Mouse (Mus musculus): Measurements from ENCODE around the gene Cuzd1.

Gene Cuzd1

DNA sequence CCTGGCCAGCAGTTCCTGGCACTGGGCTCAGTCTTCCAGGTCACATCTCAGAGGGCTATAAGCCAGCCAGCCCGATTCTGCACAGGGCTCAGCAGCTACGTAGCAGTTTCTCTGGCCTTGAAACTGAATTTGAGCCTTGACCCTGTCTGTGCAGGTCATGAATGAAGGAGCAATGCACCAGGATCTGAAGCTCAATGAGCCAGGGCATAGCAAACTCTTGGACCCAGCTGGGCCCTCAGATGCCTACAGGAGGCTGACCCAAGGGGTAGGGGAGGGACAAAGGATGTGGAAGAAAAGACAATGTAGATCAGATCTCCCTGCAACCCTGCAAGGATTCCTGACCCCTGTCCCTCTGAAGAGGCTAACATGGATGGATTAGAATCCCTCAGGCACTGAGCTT is at the start of gene Cuzd1:
Gene Cuzd1 (minus strand): TSS at position 101 of the 400 bp plus-strand sequence.
- no peak for DNase-seq (ENCODE audit: low spot score in 2 of 2)

DNA sequence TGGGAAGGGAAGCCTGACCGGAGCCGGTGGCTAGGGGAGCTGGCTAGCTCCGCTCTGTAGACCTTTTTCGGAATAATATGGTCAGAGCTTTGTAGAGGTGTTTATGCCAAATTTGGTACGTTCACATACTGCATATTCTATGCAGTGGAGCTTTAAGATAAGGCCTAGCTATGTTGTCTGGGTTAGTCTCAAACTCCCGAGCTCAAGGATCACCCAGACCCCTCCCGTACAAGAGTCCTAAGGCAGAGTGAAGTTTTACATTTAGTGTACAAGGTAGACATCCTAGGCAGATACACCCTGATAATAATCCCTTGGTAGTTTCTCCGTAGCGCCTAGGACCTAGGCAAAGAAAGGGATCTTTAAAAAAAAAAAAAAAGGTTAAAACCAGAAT is 49.4 kb upstream of the Cuzd1 start:
- DNase-seq (ENCODE audit: low spot score in 2 of 2), result no peak

DNA sequence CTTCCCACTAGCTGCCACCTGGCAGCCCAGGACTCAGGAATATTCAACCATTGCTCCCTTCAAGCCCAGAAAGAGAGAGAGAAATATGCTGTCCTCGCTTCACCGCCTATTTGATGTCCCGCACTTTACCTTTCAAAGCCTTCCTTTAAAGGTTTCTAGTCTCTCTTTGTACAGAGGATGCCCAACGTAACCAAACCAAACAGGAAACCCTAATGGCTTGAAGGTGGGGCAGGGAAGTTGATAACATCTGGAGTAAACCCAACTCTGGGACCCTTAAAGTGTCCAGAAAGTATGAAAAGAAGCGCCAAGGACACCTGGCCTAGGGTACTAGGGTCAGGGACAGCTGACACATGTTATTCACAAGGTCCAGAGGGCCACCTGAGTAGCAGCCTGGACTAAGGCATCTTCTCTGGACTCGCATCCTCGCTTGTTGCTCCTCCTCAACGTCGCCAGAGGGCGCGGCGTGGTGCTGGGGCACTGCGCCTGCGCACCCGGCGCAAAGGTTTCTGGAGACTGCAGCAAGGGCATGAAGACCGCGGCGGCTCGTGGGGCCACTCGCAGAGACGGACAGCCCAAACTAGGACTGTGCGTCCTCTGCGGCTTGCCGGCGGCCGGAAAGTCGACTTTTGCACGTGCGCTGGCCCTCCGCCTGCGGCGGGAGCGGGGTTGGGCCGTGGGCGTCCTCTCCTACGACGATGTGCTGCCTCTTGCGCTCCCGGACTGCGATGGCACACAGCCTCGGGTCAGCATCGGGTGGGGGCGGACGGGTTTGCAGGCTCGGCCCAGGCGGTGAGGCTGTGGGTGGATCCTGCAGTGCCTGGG is 48.8 kb upstream of the Cuzd1 start, which contains the start of gene Pstk:
Gene Pstk (plus strand): TSS at position 494 of the 822 bp plus-strand sequence.
- peak; percentile 87 to 88 for DNase-seq (ENCODE audit: low spot score in 2 of 2)

DNA sequence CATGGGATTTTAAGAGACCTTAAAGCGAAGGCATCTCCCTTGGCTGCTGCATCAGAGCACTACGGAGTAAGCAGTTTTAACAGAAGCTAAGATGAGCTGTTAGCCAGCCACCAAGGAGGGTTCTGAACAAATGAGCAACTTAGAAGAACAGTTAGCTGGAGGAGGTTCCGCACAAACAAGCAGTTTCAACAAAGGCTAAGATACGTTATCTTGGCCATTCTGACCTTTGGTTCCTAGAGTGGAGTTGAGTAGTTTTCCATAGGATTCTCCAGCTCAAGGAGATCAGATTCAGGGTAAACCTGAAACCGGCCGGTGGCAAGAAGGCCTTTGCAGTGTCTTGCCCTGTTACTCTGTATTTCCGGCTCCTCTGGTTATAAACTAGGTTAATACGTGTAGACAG is 42.0 kb upstream of the Cuzd1 start:
- DNase-seq (ENCODE audit: low spot score in 2 of 2), result no peak

DNA sequence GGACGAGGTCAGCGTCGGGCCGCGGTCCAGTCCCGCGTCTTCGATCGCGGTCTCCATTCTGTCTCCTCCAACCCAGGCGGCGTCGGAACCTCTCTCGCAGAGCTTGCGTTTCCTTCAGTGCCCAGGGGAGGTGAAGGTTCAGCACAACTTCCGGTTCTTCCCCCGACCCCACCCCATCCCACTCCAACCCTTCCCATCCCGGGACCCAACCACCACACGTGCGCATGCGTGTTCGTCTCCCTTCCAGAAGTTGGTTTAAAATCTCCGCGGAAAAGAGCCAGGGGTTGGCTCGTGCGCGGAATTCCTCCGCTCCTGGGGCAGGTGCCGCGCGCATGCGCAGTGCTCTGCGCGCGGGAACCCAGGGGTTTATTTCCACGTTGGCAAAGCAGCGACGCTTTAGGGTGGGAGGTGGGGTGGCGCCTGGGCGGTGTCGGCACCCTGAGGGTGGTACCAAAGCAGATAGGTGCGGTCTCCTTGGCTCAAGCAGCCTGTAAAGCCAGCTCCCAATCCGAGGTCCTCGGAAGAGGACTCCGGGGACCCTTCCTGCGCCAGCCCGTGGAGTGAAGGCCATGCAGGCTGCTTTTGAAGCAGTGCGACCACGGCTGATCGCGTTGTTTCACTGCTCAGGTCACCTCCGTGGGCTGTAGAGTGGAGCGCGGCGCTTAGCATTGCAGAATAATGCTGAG is 40.7 kb upstream of the Cuzd1 start, which contains the start of gene 2310057M21Rik:
Gene 2310057M21Rik (minus strand): TSS at position 145 of the 686 bp plus-strand sequence.
- peak; percentile 82 to 88 for DNase-seq (ENCODE audit: low spot score in 2 of 2)

DNA sequence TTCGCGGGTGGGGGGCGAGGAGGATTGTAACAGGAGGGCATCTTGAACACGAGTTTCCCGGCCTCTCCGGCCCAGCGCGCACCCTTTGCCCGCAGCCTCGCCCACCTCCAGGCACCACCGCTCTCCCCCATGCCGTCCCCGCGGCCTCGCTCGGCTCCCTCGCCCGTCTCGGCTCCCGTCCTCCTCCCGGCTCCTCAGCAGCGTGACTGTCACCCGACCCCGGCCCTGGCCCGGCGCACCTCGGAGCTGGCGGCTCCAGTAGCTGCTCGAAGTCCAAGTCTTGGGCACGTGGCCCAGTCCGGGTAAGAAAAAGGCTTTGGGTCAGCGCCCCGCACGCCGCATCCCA is 40.1 kb upstream of the Cuzd1 start:
- no peak for DNase-seq (ENCODE audit: low spot score in 2 of 2)

DNA sequence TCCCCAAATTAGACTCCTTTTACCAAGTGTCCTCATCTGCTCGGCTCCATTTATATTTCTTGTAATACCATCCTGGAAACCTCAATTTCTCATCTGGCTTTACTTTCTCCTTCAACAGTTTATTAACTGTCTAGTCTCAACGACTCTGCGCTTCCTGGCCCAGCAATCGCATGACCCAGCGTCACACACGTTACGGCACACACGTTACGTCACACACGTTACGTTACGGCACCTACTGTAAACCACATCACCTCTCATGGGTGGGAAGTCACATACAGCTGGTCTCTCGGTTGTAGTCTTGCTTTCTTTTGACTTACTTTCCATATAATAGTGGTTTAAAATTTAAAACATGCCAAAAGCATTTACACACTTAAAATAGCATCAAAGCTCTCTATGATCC is 34.0 kb upstream of the Cuzd1 start:
- DNase-seq (ENCODE audit: low spot score in 2 of 2), result no peak

DNA sequence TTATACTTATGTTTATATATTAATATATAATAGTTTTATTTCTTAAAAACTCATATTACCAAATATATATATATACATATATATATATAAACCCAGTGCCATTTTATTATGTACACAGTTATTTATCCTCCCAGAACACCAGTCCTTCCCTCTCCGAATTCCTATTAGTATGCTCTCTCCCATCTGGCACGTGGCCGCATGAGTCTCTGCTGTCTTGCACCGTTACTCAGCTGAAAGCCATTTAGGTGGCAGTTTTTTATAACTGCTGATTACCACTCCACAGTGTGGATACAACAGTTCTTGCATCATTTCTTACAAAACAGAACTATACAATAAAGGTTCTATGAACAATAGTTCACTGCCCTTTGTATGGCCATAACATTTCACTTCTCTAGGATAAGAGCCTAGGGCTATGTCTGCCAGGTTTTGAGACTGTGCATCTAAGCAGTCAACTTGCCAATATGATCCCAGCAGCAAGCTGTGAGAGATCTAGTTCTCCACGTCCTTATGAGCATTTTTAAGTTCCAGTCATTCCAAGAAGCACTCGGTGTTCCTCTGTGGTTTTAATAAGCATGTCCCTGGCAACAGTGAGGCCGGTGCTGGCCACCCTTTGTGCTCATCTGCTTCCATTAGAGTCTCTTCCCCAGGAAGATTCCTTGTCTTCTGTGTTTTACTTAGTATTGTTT is 23.9 kb upstream of the Cuzd1 start:
- no peak for DNase-seq (ENCODE audit: low spot score in 2 of 2)

DNA sequence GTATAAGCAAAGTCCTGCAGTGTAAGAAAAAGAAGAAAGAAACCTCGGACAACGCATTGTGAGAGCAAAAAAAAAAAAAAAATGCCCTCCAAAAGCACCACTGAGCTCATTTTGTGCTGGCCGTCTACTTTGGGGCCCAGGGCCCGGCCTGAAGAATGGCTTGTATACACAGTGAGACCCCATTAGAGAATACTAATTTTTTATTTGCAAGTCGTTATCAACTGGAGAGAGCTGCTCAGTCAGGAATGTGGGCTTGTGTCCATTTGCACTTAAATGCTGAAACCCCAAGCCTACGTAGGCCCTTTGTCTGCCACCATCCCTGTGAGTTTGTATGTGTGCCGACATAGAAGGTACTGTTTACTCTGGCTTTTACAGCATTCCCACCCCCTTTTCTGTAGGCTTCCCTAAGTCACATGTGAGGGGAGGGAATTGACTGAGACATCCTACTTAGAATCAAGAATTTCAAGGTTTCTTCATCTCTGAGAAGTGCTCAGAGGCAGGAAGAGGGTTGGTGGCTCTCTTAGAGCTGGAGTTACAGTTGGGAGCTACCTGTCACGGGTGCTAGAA is 15.5 kb upstream of the Cuzd1 start:
- DNase-seq (ENCODE audit: low spot score in 2 of 2), result no peak

DNA sequence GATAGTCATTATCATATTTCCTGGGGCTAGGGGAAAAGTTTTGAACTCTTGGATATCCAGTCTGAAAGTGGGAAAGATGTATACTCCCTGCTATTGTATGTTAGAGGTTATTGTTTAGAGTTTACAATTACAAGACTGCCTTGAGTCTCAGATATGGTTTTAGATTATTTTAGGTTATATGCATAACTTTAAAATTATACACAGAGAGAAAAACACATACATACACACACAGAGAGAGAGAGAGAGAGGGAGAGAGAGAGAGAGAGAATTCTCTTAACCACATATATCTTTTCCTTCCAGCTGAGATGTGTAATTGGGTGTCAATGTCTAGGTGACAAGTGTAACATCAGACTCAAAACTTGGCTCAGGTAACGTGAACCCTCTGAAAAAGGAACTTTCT is 11.5 kb upstream of the Cuzd1 start, which contains the start of gene Fam24a:
Gene Fam24a (plus strand): TSS at position 301 of the 400 bp plus-strand sequence.
- no peak for DNase-seq (ENCODE audit: low spot score in 2 of 2)

DNA sequence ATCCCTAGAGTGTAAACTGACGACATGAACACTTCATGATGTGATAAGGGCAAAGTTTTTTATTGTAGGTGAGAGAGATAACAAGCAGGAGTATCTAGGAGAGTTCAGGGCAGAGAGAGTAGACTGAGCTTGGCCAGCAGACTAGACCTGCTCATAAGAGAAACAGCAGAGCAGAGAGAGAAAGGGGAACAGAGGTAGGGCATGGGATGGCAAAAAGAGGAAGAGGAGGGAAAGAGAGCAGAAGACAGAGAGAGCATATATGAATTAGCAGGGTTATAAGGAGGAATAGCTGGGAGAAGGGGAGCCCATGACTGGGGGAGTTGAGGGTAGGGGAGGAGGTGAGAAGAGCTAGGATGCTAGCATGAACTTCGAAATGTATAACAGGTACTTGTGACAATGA is 9.6 kb upstream of the Cuzd1 start:
- DNase-seq (ENCODE audit: low spot score in 2 of 2), result no peak

DNA sequence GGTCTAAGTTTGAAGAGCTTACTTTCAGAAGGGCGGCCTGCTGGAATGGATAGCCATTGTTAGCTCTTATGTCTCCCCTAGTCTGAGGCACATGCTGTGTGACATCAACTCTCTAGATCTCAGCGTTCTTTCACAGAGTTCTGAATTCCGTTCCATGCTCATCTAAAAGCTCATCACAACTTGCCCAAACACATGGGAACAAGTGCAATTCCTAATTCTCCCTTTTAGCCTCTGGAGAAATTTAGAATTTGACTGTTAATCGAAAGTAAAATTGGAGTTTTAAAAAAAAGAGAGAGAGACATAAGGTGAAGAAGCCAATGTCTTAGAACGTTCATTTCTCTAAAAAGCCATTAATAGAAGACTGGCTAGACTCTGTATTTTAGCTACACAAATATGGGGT is 7.3 kb upstream of the Cuzd1 start, which contains the start of gene Fam24b:
Gene Fam24b (minus strand): TSS at position 101 of the 400 bp plus-strand sequence.
- no peak for DNase-seq (ENCODE audit: low spot score in 2 of 2)

DNA sequence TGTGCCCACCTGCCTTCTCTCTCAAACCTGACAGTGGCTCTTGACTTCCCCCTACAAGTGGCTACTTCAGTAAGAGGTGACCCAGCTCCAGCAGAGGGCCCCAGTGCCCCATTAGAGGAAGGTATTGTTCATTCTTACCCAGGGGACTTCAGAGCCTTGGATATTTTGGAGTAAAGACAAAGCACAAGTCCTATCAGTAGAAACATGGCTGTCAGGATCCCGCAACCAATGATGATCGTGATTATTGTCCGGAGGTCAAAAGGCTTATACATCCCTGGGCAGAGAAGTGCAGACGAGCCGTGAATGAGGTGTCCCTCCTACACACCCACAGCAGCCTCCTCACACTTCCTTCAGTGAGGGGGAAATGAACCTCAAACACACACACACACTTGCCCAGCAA is 5.0 kb upstream of the Cuzd1 start:
- DNase-seq (ENCODE audit: low spot score in 2 of 2), result no peak

DNA sequence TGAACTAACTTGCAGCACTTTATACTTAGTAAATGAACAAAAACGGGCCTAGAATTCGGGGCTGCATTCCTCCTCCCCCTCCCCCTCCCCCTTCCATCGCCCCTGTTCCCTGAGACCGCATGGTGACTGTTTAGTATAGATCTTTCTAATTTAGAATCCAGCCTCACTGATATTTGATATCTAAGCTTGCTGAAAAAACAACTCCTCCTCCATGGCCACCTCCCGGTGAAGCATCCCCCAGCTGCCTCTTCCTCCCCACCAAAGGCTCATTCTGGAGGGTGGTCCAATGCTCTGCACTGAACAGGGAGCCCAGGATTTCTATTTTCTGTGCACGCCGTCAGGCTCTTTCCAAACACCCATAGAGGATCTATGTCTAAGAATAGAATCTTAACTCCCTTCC is 3.8 kb downstream of the Cuzd1 start:
- DNase-seq (ENCODE audit: low spot score in 2 of 2), result no peak

DNA sequence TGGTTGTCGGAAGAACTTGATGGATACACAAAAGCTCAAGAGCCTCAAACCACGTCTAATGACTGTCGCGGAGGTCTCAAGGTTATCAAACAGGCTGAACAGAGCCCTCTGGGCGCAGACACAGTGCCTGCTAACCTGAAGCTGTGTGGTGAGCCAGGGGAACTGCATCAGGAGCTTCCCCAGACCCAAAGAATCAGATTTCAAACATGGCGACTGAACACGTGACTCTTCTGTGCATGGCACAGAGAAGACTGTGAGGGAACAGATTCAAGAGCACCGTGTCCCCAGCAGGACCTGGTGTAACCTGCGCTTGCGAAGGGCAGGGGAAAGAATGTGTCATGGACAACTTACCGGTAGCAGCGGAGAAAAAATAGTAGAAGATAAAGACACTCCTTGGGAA is 4.5 kb downstream of the Cuzd1 start:
- DNase-seq (ENCODE audit: low spot score in 2 of 2), result no peak

DNA sequence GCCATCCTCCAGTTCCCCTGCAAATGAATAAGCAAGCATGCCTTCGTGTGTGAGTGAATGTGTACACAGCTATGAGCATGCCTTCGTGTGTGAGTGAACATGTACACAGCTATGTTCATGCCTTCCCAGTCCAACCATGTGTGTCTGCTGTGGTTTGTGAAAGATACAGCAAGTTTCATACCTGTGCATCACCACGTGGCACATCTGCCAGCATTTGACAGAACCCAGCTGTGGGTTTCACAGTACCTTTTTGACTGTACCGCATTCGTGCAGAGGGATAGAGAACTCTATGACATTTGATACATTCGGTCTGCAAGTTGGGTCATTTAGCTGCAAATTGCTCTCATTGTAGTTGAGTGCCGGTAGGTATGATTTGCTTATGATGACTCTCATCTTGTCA is 7.6 kb downstream of the Cuzd1 start:
- DNase-seq (ENCODE audit: low spot score in 2 of 2), result no peak

DNA sequence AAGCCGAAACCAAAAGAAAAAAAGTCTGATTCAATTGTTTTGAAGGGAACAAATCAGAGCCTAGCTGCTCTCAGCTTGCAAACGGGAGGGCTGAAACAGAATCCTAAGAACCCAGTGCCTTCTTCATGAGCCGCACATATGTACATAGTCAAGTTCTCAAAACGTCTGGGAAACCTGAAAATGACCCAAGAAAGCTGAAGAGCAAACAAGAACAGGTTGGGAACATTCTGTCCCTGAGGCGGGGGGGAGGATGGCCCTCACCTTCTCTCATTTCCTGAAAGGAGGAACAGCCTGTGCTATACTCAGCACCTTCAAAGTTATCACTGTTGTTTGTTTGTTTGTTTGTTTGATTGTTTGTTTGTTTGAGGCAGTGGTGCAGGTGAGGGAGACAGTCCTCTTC is 15.4 kb downstream of the Cuzd1 start:
- DNase-seq (ENCODE audit: low spot score in 2 of 2), result no peak

DNA sequence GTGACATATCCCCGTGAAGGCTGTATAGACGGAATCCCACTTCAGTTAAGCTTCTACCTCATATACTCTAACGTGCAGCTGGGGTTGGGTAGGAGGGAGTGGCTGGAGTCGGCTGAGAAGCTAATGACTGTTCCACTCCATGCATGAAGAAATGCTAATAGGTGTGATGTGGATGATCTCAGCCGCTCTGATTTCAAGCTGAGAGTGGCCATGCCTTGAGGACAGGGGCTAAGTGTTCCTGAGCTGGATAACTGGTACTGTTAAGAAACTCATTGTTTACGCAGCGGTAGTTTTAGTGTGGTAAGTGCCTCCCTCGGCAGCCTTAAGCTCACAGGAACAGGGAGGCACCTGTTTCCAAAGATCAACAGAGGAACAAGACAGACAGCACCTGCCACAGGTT is 18.8 kb downstream of the Cuzd1 start:
- no peak for DNase-seq (ENCODE audit: low spot score in 2 of 2)

DNA sequence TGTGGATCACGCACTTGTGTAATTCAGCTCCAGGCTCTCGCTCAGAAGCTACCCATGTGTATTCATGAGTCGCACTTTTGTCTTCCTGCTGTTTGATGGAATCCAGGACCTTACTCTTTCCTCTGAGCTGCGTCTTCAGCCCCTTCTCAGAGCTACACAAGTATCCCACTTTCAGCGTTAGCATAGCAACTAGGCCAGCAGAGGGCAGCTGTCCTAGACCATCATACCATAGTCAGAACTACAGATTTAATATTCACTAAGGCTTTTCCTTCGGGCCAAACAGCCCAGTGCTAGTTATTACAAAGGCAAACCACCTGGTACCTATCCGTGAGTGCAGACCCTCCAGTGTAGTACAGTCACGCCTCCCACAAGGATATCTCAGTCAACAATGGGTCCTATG is 24.9 kb downstream of the Cuzd1 start:
- DNase-seq (ENCODE audit: low spot score in 2 of 2), result no peak

DNA sequence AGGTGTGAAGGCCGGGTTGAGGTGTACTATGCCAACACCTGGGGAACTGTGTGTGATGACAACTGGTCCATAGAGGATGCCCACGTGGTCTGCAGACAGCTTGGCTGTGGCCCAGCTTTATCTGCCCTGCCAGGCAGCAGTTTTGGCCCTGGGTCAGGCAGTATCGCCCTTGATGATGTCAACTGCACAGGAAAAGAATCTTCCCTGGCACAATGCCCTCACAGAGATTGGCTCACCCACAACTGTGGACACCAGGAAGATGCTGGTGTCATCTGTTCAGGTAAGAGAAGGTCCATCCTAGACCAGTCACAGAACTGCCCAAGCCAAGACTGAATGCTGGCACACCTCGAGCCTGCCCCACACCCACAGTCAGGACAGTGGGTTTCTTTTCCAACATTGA is 56.2 kb downstream of the Cuzd1 start:
- DNase-seq (ENCODE audit: low spot score in 2 of 2), result no peak

DNA sequence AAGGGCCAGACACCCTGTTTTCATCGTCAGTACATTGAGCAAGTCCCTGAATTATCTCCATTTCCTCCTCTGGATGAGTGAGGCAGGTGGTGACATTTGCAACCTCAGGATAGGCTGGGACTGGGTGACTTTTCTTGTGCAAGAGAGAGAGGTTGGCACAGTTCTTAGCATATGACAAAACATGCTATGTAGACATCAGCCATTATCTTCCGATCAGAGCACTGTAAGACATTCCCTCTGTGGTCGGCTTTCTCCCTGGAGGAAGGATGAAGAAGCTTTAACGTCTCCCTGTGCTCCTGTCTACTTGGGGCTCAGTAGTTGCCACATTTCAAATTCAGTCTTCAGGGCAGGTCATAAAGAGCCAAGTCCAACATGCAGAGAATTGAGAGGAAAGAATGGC is 57.8 kb downstream of the Cuzd1 start:
- DNase-seq (ENCODE audit: low spot score in 2 of 2), result no peak

DNA sequence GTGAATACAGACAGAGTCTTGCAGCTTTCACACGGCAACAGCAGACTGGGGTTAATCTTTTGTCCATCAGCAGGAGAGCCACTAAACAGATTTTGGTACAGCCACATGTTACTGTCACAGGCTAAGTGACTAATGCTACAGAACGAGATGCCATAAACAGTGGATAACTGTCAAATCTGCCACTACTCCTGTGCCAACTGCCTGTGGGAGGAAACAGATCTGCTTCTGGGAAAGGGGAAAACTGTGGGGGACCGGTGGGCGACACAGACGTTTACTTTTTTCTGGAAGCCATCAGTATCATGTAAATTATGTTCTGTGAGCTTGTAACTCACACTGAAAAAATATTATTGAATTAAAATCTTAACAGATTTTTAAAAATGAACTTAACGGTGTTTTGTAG is 61.1 kb downstream of the Cuzd1 start:
- DNase-seq (ENCODE audit: low spot score in 2 of 2), result no peak

All from natural killer cell, adult 2 months (primary cell).